Mouse (Mus musculus): ENCODE data around the gene Amz2.

The Amz2 gene

DNA sequence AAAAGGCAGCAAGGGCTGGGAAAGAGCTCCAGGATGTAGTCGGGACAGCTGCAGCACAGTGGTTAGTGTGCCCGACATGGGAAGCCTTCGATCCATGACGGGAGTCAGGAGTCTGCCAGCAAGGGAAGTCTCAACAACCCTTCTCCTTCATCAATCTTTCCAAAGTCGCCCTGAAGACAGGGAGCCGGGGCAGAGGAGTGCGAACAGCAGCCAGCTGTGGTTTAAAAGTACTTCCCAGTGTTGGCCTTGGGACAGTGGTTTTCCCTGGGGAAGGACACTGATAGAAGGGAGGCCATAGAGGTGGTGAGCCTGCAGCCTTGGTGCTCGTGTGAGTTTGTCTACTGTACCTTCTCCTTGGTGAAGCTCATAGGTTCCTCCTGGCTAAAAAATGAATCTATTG is 41.2 kb downstream of the Amz2 start:
- in situ Hi-C loops (cut with MboI, MseI) = no loop called here

DNA sequence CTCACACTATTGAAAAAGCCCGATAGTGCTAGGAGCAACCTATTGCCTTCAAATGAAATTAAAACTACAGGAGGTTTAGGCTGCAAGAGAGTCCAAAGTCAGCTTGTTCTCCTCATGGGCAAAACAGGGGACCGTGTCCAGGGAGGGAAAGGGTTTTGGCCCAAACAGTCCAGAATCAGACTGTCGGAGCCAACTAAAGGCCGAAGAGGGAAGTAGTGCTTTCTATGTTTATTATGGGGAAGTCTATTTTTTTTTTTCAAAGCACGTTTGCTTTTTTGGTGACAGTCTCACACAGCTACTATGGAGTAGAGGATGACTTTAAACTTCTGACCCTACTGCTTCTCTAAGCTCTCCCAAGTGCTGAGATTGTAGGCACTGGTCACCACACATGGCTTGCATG is 42.4 kb downstream of the Amz2 start:
- in situ Hi-C loops (cut with MboI, MseI) = no loop called here

DNA sequence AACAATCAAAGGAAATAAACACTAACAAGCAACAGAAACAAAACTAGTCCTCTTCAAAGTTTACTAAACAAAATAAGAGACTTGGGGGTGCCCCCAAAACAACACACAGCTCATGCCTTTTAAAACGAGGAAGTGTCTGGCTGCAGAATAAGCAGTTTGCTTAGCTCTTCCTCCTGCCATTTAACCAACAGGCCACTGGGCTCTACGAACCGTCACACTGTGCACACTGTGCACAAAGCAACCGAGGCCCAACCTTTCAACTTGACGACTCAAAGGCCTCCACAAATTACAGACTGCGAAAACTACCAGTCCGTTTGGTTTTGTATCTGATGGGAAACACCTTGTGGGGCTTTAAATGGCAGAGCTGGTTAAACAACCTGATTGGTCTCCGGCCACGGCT is 44.4 kb downstream of the Amz2 start:
- in situ Hi-C loops (cut with MboI, MseI) = loop anchor here in 1 of 2 experiments (10.0 kb wide), 1 partner anchor 865 kb away; the partner anchor contains the start of gene Abca5

DNA sequence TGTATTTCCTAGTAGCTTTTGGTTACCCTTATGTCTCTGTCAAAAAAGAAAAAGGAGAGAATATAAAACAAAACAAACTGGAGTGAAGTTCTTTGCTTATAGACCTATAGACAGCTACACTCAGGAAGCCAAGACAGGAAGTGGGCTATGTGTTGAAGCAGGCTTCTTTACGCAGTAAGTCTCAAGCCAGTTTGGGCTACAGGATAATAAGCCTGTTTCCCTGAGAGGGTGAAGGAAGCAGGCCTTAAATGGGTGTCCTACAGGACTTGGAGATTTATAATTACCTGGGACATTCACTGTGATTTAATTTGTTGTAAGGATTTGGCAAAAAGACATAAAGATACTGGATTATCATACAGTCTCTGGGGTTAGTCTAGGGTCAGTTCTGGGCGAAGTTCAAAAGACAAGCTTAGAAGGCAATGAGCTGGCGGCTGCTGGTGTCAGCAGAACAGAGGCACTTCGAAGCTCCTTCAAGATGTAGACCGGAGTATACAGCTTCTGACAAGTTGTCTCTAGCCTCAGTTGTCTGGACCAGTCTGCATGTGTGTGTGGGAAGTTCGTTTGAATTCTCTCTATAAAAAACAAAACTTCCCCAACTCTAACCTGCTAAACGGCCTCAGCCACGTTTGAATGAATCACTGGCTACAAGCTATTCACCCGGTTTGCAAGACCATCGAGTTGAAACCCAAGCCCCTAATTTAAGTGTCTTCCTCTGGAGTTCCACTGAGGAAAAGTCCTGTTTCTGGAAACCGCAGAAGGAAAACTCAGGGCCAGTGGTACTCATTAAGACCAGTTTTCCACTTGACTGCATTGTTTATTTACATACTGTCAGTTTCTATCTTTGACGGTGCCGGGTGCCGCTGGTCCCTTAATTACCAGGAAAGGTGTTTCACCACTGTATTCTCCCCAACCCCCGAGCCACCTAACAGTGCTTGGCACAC is 45.4 kb downstream of the Amz2 start:
- in situ Hi-C loops (cut with MboI, MseI) = loop anchor here in 1 of 2 experiments (10.0 kb wide), 1 partner anchor 864 kb away; the partner anchor contains the start of gene Abca5

DNA sequence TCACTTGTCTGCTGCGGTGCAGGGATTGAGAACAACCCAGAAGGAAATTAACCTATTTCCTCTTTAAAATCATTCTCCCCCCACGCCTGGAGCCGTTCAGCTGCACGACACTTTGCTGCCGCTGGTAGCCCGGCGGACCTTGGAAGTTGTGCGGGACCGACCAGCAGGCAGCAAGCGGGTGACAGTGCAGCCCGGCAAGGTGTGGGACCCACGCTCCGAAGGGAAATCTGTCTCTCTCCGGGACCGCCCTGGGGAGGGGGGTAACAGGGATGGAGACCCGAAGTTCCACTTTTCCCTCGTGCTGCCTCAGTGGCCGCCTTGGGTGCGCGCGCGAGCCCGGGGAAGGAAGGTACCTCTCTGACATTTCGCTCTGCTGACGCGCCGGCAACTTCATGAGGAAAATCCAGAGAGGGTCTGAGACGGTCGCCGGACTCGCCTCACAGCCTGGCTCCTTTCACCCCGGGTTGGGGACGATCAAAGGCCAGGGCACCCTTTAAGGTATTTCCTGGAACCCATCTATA is 46.5 kb downstream of the Amz2 start:
- in situ Hi-C loops (cut with MboI, MseI) = loop anchor here in 1 of 2 experiments (10.0 kb wide), 1 partner anchor 863 kb away; the partner anchor contains the start of gene Abca5

DNA sequence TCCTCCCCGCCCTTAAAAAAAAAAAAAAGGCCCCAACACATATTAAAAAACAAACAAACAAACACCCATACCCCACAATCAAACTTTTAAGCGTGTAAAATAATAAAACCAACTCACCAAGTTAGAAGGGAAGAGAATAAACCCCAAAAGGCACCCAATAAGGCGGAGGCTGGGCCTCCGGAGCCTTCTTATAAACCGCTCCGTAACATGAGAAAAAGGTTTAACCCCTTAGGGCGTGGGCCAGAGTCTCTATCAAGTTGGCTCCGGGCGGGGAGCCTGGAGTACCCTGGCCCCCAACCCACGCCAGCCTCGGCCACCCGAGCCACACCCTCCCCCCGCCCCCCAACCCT is 47.0 kb downstream of the Amz2 start:
- in situ Hi-C loops (cut with MboI, MseI) = loop anchor here in 1 of 2 experiments (10.0 kb wide), 1 partner anchor 862 kb away; the partner anchor contains the start of gene Abca5

DNA sequence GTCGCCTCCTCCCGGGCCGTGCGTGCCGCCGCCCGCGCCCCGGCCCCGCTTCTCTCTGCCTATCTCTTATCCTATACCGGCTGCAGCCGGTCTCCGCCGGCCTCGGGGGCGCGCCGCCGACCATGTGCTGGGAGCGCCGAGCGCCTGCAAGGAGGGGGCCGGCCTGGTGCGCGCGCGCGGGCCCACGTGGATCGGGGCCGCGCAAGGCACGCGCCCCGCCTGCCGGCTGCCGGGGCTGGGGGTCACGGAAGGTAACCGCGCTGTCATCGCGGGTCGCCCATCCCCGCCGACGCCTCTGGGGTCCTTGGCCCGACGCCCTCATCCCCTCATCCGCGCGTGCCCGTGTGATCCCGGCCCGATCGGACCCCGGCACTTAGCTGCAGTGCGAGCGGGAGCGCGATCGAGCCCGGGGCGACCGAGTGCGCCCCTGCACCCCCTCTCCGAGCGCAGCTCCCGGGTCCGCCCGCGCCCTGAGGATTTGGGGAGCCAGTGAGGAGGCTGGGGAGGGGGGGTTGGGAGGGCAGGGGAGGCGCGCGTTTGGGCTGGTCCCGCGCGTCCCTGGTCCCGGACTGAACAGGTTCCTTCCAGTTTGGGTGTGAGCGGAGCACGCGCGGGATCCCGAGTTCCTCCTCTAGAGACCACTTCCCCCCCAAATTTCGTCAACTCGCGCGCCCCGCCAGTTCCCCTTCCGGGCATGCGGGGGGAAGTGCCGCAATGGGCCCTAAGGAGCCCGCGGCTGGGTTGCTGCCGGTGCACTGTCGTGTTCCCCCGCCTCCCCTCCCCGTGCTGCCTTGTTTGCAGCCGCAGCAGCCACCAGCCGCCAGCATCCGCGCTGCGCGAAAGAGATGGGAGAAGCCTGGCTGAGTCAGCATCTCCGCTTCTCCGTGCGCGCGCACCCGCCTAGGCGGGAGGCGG is 47.7 kb downstream of the Amz2 start, which contains the start of the genes Arsg and Slc16a6:
Gene Arsg (plus strand): TSS at position 204 of the 915 bp plus-strand sequence.
Gene Slc16a6 (minus strand): TSS at position 428 of the 915 bp plus-strand sequence.
- in situ Hi-C loops (cut with MboI, MseI) = loop anchor here in 1 of 2 experiments (10.0 kb wide), 1 partner anchor 861 kb away; the partner anchor contains the start of gene Abca5

DNA sequence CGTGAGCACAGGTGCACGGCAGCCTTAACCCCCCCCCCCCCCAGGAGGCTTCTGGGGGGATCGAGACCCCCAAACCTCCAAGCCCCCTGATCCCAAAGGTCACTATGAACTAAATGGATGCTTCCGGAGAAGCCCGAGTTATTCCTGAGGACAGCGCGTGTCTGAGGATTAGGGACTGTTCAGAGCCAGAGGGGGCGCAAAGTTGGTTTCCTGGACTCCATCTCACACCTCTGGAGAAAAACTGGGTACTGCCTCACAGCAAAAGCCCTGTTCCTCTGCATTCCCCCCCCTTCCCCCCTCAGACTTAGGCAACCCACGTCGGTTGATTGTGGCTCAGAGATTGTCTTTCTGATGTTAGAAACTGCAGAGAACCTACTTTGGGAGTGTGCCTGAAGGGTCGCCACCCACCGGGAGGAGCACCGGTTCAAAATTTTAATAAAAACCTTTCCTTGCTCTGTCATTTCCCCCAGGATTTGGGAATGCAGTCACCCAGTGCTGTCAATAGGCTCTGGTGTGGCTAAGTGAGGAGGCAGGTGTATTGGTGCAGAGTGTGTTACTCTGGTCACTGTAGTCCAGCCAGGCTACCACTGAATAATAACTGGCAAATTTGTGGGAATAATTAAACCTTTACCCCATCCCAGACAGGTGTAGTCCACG is 48.5 kb downstream of the Amz2 start:
- in situ Hi-C loops (cut with MboI, MseI) = loop anchor here in 1 of 2 experiments (10.0 kb wide), 1 partner anchor 861 kb away; the partner anchor contains the start of gene Abca5

DNA sequence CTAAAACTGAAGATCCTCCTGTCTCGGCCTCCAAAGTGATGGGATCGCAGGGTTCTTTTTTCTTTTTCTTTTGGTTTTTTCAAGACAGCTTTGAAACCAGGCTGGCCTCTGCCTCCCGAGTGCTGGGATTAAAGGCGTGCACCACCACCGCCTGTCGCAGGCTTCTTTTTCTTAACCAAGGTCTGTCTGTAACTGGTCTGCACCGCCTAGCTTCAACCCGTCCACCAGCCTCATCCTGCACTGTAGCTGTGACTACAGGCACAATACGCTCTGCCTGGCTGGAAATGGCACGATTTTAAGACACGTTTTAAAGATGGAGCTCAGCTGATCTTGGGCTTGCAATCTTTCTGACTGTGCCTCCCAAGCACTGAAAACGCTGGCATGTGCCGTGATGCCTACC is 49.1 kb downstream of the Amz2 start:
- in situ Hi-C loops (cut with MboI, MseI) = loop anchor here in 1 of 2 experiments (10.0 kb wide), 1 partner anchor 860 kb away; the partner anchor contains the start of gene Abca5

DNA sequence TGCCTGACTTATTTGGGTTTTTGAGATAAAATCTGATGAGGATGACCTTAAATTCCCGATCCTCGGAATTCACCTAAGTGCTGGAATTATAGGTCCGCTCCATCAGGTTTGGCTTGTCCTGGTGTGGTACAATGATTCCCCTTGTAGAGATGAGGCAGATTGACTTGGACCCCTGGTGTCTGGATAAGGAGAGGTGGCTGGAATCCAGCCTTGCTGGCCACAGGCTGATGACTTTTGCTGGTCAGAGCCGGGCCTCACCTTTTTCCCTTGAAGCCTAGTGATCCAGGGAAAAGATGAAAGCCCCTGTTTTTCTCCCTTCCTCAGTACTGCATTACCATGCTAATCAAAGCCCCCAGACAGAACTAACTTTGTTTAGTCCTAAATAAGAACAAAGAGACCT is 50.0 kb downstream of the Amz2 start:
- in situ Hi-C loops (cut with MboI, MseI) = loop anchor here in 1 of 2 experiments (10.0 kb wide), 1 partner anchor 859 kb away; the partner anchor contains the start of gene Abca5

DNA sequence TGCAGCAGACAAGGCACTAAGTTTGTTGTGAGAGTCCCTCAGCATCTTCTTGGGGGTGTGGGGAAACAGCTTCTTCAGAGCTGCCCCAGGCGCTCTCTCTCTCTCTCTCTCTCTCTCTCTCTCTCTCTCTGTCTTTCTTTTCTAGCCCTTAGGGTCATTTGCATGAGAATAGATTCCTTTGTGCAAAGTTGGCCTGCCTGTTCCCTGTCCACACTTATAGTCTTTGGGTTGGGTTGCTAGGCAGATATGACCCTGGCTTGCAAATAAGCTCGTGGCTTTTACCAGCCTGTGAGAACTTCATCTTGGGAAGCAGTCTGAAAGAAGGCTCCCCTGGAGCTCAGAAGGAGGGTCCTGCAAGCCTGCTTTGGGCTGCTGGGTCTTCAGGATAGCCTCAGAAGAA is 50.5 kb downstream of the Amz2 start:
- in situ Hi-C loops (cut with MboI, MseI) = loop anchor here in 1 of 2 experiments (10.0 kb wide), 1 partner anchor 859 kb away; the partner anchor contains the start of gene Abca5

DNA sequence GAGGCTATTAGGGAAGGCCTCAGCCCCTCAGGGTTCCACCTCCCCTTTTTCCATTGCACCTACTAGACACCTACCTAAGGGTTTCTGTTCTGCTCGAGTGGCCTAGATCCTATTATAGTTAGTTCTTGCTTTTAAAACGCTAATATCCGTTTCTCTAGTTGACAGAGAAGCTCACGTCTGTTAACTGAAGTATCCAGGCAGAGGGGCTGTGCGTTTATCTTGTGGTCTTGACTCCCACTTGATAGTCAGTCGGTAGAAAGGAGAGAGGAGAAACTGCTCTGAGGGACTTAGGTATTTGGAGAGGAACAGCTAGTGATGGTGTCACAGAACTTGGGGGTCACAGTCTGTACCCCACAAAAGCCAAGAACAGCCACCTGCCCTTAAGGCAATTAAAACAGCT is 50.9 kb downstream of the Amz2 start:
- in situ Hi-C loops (cut with MboI, MseI) = loop anchor here in 1 of 2 experiments (10.0 kb wide), 1 partner anchor 858 kb away; the partner anchor contains the start of gene Abca5

DNA sequence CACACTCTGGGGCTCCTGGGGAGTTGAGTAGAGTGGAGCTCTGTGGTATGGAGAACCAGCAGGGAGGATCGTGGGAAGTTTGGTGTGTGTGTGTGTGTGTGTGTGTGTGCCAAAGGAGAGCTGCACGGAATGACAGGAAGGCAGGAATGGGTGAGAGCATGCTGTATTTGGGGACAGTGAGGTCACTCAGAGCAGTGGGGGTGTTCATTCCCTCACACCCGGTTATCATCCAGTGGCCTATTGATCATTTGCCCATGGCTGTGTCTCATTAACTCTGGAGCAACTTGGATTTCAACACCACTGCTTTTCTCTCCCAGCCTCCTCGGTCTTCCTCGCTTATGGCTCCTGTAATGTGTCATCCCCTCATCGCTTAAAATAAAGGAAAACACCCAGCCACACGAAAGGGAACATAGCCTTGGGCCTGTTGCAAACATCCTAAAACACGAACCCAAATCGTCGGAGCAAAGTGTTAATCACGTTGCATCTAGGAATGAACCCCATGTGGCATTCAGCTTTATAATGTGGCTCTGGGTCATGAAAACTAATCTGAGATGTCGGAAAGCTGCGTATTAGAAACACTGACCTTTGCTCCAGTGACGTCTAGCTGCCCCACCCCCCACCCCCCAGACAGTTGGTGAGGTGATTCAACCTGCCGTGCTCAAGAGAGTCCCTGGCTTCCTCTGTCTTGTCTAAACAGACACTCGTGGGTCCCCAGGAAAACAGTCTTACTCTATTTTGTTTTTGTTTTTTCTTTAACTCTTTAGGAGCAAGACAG is 52.0 kb downstream of the Amz2 start:
- in situ Hi-C loops (cut with MboI, MseI) = loop anchor here in 1 of 2 experiments (10.0 kb wide), 1 partner anchor 857 kb away; the partner anchor contains the start of gene Abca5

DNA sequence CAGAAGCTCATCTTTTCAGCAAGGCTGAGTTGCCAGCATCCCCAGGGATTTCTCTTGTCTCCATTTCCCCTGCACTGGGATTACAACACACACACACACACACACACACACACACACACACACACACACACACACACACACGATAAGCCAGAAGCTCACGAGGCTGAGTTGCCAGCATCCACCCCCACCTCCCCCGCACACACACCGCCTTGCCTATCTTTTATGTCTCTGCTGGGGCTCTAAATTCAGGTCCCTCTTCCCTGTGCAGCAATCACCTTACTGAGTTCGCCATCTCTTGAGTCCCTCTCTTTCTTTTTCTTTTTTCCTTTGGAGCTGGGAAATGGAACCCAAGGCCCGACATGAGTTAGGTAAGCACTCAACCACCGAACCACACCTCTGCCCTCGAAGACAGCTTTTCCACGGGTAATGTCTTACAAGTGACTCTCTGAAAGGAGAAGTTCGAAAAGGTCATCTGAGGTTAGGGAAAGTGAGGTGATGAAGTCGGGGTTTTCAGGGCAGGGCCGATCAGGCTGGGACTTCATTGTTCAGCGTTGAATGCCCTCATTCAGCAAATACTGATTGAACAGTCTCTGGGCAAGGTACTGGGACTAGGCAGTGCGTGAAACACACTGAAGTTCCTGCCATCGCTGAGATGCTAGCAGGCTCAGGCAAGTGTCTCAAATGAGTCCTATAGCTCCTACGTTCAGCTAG is 54.0 kb downstream of the Amz2 start:
- in situ Hi-C loops (cut with MboI, MseI) = loop anchor here in 1 of 2 experiments (10.0 kb wide), 1 partner anchor 855 kb away; the partner anchor contains the start of gene Abca5

DNA sequence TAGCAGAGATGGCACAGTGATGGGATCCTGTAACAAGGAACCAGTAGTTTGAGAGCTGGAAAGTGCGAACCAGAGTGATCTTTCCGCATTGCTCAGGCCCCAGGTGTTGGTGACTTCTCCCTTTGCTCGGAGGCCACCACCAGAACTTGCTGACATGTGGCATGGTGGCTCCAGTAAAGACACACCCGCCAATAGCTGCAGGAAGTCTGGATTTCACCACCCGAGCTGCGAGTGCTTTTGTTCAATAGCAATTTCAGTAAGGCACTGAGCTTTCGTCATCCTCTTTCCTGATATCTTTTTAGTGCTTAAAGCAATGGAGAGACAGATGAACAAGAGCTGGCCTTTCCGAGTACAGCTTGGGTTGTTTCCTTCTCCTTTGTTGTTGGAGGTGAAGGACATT is 54.7 kb downstream of the Amz2 start:
- in situ Hi-C loops (cut with MboI, MseI) = no loop called here

DNA sequence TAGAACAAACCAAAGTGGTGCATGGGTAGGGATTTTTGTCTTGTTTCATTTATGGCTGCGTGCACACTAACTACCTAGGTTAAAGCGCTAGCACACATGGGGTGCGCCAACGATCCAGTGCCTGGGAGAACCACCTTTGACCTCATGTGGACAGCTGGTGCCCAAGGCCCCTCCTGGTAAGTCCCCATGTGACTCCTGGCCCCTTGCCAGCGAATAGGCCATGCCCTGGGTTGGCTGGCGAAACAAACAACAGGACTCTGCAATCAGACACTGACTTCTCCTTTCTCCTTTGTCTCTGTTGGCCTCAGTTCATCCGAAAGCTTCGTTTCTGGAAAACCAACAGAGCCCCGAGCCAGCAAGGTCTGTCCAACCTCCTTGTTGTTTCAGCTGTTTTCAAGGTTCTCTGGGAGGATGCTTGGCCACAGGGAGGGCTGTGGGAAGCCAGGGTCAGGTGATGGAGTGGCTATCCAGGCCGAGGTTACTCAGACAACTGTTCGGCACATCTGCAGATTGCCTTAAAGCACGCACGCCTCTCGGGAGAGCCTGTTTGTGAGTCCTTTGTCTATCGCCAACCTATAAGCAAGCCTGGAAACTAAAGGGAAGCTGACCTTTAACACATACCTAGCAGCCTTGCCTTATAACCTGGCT is 59.8 kb downstream of the Amz2 start:
- in situ Hi-C loops (cut with MboI, MseI) = no loop called here

DNA sequence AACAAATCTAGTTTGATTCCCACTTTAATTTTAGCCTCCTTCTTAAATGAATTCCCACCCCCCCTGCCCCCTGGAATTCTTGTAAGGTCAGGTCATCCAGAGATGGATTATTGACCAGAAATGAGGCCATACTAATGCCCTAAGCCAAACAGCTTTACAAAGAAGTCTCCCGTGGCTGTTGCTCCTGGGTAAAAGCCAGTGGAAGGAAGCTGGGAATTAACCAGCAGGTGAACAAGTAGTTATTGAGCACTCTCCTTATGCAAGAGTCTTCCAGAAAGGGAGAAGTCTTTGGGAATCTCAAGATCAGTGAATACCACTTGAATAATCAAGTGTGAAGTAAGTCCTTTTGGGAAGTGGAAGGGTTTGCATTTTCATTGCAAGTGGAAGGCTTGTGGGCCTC is 61.4 kb downstream of the Amz2 start:
- in situ Hi-C loops (cut with MboI, MseI) = no loop called here

DNA sequence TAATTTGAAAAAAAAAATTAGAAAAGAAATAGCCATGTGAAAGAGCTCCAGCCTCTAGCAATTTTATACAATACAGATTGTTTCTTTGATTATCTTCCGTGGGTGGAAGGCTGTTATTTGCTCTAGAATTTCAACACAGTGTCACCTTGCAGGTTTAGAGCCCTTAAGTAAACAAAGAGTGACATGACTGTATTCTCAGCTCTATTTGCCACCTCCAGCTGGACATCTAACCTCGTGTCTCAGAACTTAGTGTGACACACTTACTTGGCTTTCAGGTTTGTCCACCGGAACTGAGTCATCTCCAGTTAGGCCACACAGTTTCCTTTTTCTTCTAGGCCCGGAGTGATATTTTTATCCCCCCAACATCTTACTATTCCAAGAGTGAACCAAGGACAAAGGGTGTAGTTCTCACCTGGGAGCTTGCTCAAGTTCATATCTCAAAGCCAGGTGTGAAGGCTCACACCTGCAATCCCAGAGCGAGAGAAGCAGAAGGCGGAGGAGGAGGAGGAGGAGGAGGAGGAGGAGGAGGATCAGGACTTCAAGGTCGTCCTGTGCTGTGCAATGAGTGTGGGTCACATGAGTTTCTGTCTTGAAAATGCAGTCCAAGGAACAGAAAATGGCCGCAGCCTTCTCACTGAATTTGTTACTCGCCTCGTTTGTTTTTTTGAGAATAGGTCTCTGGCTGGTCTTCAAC is 62.4 kb downstream of the Amz2 start:
- in situ Hi-C loops (cut with MboI, MseI) = no loop called here
